Mouse (Mus musculus): ENCODE results near the gene Ccdc40. TPM values are rescaled to one million over a fixed set of nuclear protein-coding genes. Genes with fewer than 3 reads are reported as not detected.

Ccdc40 gene
- under 1 TPM in 1 of 2 experiments, not detected in 1; 0.31 TPM for total RNA-seq (2021)
- long read RNA-seq, experiment 1, result 0 reads
- long read RNA-seq, experiment 2, result 0 reads

DNA sequence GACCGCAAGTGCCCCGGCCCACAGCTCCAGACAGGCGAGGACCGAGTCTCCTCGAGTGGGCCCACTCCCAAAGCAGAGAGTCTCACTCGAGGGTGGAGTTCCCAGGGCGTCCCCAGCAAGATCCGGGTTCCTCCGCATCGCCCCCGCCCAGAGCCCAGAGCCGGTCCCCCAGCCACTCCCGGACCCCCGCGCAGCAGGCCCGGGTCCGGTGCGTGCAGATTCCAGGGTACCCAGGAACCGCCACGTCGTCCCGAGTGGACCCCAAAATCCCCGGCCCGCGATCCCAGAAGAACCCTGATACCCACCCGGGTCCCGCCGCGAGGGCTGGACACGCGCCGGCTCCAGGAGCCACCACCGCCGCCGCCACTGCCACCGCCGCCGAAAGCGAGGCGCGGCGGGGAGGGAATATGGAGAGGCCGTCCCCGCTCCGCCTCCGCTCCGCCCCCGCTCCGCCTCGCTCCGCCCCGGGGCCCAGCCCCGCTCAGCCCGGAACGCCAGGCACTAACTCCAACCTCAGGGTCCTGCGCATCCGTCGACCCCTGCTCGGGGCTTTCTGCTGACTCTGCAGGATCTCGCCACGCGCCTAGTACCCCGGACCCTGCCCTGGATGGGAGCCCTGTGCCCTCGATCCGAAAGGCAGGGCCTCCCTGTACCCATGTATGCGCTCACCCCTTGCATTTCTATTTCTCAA lies at the start of gene Ccdc40, which contains the start of gene Tbc1d16:
Gene Ccdc40, plus strand, starts transcription at position 482 of the 691 bp plus-strand sequence.
Gene Tbc1d16, minus strand, starts transcription at position 409 of the 691 bp plus-strand sequence.
- peak; percentile 78 for DNase-seq

DNA sequence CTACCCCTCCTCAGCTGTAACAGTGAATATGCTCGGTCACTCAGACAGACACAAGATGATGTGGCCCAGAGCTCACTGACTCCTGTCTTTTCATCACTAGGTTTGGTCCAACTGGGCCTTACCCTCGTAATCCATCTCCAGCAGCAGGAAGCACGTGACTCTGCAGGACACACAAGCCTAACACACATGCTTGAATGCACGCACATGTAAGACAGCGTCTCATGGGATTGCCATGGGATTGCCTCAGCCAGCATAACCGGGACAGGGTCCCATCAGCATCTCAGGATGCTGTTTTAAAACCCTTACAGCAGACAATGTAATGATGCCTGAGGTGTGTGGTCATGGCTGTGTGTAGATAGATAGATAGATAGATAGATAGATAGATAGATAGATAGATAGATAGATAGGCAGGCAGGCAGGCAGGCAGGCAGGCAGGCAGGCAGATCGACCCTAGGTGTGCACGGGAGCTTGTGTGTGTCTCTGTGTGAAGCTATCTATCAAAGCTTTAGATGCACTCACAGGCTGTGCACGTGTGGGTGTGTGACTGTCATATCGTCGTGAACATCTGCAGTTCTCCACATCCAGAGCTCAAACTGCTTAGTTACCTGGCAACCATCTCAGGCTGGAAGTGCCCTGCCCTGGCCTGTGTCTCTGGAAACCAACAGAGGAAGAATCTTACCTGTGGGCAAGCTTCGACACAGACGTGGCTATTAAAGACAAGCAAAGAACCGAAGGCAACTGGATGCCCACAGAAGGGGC lies 47.4 kb upstream of the Ccdc40 start:
- DNase-seq, result no peak

DNA sequence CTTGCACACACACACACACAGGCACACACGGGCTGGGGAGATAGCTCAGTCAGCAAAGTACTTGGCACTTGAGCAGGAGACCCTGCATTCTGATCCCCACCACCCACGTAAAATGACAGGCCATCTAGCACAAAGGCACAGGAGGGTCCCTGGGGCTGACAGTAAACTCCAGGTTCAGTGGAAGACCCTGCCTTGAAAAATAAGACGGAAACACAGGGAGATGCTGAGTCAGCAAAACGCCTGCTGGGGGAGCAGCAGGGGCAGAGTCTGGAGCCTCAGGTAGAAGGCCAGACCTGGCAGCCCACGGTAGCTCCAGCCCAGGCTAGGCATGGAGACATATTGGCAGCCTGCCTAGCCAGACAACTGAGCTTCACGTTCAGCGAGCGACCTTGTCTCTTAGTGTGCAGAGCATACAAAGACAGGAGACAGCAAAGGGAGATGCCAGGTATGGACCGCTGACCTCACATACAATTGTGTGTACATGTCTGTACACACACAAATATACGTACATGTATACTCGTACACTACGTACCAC lies 46.4 kb upstream of the Ccdc40 start:
- no peak for DNase-seq

DNA sequence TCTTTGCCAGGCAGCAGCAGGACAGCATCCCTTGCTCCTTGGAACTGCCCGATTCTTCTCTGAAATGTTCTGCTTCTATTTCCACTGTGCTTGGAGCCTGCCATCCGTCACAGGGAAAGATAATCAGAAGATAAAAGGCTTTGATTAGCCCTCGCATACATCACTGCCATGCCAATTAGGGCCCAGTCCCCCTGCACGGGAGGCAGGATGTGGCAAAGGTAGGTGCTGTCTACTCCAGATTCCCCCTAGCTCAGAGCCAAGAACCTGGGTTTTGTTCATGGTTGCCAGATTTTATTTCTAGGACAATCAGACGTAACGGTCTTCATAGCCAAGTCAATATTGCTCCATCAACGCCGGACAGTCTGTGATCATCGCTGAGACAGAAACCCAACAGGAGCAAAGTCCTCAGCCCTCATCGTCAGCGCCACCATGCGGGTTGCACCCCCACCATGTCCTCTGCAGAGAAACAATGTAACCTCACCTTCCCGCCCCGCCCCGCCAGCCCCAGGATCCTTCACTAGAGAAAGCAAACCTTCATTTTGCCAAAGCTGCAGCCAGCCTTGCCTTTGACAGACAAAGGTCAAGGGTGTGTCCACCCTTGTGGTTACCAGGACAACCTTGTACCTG lies 44.6 kb upstream of the Ccdc40 start:
- DNase-seq, result no peak

DNA sequence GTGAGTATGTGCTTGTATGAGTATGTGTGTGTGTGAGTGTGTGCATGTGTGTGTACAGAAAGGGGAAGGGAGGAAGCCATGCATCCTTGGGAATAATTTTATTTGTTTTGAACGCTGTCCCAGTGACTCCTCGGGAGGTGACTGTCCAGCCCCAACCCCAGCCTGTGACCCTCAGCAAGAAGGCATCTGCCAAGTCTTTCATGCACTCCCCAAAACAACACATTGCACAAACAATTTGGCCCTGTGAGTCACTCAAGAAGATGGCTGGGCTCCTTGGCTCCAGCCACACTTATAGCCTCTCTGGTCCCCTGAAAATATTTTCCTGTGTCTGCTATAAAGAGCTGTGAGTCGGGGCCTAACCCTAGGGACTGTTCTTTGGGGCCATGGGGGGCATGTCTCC lies 42.0 kb upstream of the Ccdc40 start:
- no peak for DNase-seq

DNA sequence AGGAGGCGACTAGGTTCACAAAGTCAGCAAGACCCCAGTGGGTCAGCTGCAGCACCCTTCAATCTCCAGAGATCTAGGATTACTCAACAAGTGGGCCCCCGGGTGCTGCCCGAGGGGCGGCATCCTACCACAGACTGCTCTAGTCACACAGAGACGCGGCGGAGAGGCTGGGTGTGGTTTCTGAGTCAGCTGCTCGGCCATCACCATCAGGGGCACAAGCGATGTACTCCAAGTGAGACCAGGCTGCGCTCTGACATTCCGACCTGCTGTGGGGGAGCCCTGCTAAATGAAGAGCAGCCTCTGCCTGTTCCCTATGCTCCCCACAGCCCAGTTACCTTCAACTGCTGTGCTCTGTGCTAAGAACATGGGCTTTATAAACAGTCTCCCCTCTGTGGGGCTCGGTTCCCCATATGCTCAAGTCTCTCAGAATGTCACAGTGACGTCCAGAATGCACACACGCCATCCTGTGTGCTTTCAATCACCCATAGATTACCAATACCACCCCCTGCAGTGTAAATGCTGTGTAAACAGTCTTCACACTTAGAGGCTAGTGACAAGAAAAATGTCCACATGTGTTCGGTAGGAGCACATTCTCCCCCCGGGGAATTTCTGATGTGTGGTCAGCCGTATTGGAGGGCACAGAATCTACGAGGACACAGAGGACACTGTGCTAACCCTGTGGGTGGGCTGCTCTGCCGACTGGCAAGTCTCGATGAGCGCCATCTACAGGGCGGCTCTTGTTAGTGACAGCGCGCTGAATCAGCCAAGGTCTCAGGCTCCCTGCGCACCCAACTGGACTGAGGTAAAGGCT lies 41.2 kb upstream of the Ccdc40 start:
- DNase-seq, result peak; percentile 69

DNA sequence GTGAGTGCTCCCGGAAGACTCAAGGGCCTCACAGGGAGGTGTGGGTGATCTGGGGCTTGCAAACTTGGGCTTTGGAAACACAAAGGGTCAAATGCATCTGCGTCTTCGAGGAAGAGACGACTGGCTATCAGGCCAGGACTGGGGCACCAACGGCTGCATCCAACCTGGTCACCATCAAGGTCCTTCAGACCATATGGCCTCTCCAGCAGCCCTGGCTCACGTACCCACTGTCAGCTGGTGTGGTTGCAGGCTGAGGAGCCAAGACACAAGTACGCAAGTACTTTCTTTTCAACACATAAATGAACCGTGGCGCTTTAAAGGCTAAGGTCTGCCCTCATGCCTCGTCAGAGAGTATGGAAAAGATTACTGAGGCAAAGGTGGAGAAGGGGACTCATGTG lies 40.6 kb upstream of the Ccdc40 start:
- DNase-seq, result no peak

DNA sequence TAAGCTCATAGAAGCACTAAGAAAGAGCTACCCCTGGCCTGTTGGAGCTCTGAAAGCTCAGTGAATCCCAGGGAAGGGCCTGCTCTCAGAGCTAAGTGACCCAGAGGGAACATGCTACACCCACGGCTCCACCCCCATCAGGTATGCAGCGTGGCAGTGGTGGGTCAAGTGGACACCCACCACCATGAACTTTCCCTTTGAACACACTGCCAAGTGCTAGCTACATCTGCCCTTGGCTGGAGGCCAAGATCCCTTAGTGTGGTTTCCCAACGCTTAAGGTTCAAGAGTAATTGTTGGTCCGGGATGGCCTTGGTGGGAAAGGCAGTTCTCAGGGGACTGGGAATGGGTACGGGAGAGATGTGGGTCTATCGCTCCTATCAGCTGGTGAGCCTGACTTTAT lies 40.0 kb upstream of the Ccdc40 start:
- no peak for DNase-seq

DNA sequence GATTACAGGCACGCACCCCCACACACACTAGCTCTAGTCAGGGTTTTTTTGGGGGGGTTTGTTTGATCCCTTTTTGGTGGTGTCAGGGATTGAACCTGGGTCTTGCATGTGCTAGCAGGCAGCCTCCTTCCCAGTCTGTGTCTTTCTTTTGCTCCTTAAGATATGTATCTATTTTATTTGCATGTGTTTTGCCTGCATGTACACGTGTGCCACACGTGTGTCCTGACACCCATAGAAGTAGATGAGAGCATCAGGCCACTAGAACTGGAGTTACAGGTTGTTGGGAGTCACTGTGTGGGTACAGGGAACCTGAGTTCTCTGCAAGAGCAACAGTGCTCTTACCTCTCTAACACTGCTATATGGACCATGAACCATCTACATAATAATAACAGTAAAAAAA lies 39.1 kb upstream of the Ccdc40 start:
- no peak for DNase-seq

DNA sequence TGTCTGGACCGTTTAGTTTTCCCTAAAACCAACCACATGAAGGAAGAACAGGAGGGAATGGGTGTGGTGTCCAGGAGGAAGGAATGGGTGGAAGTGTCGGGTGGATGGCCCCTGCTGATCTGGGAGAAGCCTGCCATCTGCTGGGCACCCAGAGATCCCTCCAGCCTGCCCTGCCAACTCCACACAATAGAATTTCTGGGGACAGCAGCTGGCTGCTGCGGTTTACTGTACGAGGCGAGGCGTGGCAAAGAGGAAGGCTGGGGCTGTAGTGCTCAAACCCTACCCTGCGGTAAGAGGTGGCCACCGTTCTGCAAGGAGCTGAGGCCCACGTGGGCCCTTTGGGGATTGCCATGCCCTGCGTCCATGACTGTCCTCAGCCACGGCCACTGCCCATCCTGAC lies 37.9 kb upstream of the Ccdc40 start:
- peak; percentile 67 for DNase-seq

DNA sequence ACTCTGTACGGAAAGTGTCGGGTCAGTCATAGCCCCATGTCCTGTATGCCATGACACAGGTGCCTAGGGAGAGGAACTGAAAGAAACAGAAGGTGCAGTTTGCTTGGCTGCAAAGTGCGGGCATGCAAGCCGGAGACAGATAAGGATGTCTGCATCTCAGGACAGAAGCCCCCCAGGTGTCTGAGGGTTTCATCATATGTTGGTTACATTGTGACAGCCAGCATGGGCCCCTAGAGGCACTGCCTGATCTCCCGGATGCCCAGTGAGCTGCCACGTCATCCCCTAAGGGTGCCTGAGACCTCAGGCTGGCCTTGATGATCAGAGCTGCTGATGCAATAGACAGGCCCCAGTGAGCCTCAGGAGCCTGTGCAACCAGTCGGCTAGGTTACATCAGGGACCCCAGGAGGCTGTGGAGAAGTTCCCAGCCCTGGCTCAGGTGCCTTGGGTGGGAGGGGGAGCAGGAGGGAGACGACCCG lies 36.7 kb upstream of the Ccdc40 start:
- DNase-seq, result no peak

DNA sequence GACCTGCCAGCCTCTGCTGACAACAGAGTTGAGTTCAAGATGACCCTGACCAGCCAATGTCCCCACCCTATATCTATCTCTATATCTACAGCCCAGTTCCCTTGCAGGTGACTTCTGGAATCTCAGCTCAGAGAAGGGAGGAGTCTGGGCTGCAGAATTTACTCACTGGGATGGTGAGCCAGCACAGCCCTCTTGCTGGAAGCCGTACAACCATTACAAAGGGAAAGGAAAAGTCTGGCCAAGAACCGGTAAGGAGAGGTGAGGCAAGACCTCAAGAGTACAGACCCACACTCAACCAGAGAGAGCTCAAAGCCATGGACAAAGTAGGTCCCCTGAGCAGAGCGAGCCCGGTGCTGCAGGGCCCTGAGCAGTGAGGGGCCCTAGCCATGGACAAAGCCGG lies 36.2 kb upstream of the Ccdc40 start:
- DNase-seq, result no peak

DNA sequence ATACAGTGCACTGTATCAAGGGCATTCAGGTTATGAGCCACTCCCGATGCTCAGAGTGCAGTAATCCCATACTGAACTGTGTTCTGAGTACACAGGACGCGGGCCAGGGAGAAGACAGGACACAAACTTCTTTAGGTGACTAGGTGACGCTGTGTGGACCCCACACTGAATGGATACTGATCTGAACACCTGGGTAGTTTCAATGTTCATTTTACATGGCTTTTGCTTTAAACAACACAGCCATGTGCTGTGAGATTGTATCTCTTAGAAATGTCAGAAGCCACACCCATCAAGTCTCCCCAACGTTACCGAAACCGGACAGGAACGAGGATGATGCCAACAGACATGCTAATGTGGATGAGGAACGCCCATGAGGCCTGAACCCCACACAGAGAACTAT lies 35.8 kb upstream of the Ccdc40 start:
- DNase-seq, result no peak

DNA sequence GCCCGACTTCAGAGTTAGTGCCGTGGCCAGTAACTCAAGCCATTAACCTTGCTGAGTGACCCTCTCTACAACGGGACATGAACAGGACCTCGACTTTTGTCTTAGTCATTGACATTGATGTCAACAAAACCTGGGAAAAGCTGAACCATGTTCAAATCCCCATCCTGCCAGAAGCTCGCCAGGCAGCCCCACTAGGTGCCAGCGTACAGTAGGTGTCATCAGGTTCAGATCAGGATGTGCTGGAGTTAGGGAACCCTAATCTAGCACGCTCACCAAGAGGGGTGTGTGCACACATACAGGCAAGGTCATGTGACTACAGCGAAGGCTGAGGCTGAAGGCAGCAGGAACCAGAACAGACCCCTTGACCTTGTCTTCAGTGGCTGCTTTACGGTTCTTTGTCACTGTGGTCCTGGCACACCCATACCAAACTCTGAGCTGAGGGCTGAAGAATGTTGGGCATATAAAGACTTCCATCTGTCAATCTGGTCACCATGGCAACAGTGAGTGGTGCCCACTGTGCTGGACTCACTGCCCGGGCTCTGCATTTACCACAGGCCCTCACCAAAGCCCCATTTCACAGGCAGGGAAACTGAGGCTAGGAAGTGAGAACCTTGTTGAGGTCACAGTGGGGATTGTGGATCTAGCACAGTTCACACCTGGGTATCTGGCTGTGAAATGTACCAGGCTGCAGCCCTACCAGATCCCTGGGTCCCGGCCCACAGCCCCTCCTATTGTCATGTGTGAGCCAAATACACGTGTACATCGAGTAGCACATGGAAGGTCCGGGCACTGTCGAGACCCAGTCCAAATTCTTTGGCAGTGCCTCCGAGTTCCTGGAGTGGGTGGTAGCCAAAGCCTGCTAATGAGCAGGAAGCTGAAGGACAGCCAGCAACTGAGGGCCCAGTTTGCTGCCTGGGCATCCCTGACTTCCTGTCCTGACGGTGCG lies 30.5 kb upstream of the Ccdc40 start:
- no peak for DNase-seq

DNA sequence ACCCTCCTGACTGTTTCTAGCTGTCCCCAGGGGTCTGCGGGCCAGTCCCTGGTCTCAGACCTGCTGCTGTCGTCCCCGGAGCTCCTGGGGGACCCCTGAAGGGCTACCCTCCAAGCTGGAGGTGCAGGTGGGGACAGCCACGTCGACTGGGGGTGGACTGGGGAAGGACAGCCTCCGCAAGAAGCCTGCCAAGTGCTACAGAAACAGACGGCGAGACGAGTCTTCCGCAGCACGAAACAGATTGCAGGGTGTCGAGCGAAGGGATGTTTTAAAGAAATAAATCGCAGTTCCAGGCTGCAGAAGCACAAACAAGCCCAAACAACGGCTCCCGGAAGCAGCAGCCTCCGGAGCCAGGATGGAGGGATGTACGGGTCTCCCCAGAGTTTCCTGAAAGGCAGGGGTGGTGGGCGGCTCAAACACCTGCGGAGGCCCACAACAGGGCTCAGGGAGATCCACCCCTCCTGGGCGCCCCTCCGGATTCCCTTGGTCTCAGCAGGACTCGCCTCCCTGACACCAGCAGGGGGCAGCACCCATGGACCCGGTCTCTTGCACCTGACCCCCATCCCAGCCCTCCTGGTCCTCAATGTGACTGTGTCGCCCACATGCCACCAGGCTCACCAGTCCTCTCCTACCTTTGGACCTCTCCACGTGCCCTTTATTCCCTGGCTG lies 29.7 kb upstream of the Ccdc40 start:
- peak; percentile 51 for DNase-seq

DNA sequence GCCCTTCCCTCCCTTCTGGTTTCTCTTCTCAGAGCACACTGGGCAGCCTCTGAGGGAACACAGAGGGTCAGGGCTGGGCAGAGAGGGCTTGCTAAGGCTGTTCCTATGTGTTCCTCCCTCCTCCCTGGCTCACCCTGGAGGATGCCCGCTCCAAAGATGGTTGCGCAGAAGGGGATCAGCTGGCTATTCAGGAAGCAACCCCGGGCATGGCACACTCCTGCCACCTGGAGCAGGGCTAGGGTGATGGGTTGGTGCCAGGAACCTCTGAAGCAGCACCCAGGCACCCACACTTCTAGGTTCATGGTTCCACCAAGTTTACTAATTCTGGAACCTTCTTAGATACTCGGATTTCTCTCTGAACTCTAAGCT lies 29.2 kb upstream of the Ccdc40 start:
- no peak for DNase-seq

DNA sequence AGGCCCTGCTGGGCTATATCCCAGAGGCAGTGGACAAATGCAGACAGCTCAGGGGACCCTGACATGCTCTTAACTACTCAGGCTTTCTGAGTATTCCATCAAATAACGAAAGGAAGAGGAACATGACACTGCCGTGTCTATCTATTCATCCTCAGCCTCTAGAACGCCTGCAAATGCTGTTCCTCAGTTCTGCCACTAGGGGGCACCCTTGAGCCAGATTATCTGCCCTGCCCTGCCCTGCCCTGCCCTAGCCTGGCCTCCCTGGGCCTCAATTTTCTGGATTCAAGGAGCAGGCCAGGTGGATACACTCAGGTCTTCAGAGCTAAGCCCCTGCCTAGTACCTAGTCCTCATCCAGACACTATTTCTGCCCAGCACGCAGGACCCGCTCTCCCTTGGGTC lies 24.9 kb upstream of the Ccdc40 start:
- no peak for DNase-seq

DNA sequence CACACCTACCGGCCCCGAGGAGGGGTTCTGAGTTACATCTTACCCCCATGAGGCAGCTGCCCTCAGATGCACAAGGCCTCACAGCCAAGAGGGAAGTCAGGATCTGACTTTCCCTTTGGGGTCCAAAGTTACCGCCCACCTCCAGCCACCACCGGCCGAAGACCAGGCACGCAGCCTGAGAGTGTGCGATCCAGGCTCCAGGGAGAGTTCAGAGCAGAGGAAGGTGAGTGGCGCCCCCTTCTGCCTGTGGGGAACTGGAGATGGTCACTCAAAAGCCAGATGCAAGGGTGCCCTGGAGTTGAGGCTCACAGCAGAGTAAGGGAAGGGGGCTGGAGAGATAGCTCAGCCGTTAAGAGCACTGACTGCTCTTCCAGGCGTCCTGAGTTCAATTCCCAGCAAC lies 22.6 kb upstream of the Ccdc40 start:
- no peak for DNase-seq

DNA sequence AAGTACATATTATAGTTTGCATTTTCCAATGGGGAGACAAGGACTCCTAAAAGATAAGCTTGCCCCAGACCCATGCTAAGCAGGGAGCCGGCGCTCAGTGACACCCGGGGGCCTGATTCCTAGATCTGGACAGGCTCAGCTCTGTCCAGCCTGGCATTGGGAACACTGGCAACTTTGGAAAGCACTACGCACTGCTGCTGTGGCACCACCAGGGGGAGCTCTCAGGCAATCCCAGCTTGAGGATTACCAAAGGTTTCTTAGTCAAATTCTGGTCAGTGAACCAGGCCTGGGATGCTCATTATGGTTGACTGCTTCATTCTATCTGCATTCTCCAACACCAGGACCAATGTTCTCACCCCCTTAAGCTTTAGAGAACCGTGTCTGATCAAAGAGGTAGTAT lies 21.8 kb upstream of the Ccdc40 start:
- peak; percentile 82 for DNase-seq

DNA sequence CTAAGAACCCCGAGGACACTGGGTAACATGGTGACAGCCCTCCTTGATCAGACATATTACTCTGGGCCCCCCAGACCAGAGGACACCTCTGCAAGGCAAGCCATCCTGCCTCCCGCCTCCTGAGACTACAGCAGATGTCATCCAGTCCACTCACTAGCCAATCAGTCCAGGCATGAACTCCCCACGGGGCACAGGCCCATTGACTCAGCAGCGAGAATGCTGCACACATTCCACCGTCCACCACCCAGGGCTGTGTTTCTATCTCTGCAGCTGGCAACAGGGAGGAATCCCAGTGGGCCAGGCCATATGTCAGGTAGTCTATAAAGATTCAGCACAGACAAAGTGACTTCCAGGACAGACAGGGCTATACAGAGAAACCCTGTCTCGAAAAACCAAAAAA lies 20.4 kb upstream of the Ccdc40 start:
- no peak for DNase-seq

All from gastrocnemius, postnatal 10 days (tissue).